Mouse (Mus musculus) CD4-positive, CD25-positive, alpha-beta regulatory T cell, adult 2 months (primary cell): ENCODE measurements around the gene St8sia1.
A peak's percentile ranks its signal among the peaks of the same experiment; 100 is the strongest.

Source experiments
- DNase-seq: peaks from one replicate; pipeline ENCODE4 v3.0.0-alpha.2; 2012; ENCODE audit warnings: low read depth, low spot score

St8sia1 gene

DNA sequence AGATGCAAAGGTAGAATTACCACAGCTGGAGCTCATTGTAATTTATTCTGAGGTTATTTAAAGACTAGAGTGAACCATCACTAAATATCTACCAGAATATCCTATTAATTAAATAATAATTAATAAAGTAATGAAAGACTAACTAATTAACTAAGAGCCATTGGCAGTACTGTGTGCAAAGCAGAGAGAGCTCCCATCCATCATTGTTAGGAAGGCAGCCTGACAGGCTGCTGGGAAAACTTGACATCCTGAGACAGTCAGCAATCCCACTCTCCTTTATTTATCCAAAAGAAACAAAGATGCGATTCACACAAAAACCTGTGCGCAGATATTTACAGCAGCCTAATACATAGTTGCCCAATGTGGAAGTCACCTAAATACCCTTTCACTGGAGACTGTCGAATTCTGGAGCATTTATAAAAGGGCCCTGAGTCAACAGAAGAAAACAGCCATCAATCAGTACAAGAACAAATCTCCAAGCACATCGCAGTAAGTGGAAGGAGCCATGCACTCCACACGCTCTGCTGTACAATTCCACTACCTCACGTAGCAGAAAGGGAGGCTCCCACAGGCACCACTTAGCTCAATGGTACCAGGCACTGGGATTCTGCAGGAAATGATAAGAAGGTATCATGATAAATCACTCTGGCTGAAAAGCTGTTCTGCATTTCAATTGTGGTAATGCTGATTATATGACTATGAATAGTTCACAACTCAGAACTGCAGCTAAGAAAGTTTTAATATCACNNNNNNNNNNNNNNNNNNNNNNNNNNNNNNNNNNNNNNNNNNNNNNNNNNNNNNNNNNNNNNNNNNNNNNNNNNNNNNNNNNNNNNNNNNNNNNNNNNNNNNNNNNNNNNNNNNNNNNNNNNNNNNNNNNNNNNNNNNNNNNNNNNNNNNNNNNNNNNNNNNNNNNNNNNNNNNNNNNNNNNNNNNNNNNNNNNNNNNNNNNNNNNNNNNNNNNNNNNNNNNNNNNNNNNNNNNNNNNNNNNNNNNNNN lies 15.7 kb upstream of the St8sia1 start:
- no peak for DNase-seq

DNA sequence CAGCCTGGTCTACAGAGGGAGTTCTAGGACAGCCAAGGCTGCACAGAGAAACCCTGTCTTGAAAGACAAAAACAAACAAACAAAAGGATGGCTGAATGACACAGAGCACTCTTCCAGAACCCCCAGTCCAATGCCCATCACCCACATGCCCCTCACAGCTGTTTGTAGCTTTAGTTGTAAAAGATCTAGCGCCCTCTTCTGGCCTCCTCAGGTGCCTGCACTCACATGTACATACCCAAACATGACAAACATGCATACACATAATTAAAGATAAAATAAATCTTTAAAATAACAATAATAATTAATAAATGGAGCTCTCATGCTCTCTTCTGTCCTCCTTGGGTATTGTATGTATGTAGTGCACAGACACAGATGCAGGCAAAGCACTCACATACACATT lies 13.0 kb upstream of the St8sia1 start:
- no peak for DNase-seq

DNA sequence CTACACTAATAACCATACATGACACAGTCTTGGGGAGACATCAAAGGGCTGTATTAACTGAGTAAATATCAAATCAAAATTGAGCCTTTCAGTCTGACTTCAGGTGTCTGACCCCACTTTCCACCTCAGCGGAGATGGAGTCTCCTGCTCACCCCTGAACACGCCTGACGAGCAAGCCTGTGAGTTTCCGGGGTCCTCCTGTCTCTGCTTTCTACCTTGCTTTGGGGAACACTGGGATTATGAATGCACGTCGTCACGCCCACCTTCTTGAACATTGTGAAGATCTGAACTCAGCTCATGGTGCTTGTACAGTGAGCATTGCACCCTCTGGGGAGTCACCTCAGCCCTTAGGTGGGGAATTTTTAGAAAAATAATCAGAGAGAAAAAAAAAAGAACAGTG lies 9.0 kb upstream of the St8sia1 start:
- no peak for DNase-seq

DNA sequence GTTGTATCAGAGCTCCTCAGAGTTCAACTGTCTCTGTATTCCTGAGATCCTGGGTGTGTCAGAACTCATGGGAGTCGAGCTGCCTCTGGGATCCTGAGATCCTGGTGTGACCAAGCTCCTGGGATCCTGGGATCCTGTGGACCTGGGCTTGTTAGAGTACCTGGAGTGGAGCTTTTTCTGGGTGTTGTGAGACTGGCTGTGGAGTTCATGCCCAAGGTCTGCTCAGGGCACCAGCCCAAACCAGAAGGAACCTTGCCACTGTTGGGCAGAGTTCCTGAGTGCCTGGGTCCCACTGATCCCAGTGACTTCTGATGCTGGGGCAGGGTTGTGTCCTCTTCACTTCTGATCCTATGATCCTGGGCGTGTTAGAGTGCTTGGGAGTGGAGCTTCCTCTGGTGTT lies 8.0 kb upstream of the St8sia1 start:
- no peak for DNase-seq

DNA sequence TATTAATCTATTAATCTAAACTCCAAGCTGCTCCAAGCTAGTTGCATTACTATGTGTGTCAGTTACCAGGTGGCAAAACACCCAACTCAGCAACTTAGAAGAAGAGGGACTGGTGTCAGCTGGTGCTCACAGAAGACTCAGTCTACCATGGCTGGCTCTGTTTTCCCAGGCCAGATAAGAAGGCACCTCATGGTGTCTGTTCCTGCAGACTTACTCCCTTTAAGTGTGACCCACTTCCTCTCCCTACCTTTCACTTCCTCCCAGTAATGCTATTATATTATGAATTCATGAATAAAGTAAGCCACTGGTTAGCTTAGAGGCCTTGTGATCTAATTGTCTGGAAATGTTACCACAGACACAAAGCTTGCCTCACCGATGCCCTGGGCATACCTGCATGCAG lies 3.2 kb upstream of the St8sia1 start:
- DNase-seq: no peak

DNA sequence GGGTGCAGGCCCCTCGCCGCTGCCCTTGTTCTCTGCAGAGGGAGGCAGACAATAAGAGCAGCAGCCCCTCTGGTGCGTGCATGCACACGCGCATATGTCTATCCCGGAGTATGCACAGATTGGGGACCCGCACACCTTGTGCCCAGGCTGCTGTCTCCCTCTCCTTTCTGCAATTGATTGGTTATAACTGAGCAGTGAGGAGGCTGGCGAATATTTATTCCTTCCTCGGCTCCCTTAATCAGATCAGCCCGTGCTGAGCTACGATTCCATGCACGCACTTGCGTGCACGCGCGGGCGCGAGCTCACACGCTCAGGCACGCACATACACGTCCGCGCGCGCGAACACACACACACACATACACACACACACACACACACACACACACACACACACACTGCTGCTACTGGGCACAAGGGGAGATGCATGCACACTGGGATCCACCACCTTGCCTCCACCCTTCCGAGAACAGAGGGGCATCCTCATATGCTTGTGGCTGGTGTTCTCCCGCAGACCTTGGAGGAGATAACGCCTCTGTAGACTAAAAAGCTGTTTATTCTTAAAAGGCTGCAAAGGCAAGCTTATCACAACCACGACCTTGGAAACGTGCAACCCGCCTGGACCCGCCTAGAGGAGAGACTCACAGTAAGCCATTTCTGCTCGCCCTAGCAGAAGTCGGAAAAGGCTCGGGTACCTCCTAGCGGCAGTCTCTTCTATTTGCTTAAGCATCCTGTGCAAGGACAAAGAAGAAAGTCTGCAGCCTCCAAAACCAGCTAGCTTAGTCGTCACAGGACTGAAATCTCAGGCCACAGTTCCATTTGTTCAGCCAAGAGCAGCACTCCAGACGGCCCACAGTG lies 506 bp upstream of the St8sia1 start:
- DNase-seq: peak; percentile 91

DNA sequence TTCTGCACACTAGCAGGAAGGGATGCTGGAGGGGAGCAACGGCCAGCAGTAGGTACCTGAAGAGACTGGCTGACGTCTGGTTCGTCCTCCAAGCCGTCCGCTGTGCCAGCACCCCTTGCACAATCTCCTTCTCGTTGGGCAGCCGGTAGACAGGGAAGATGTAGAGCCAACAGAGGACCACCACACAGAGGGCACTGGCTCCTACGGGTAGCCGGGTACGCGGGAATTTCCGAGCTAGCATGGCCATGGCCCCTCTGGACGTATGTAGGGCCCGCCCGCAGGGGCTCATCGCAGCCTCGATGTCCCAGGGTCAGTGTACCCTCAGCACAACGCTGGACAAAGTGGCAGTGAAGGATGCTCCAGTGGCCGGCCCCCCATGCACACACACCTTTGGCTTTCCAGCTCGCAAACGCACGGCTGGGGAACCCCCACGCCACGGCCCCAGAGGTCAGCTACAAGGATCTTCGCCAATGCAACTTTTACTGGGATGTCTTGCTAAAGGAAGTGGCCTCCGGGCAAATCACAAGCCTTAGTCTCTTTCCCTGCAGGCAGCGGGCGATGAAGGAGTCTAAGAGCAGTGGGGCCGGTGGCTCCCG lies 674 bp downstream of the St8sia1 start:
- DNase-seq: no peak

DNA sequence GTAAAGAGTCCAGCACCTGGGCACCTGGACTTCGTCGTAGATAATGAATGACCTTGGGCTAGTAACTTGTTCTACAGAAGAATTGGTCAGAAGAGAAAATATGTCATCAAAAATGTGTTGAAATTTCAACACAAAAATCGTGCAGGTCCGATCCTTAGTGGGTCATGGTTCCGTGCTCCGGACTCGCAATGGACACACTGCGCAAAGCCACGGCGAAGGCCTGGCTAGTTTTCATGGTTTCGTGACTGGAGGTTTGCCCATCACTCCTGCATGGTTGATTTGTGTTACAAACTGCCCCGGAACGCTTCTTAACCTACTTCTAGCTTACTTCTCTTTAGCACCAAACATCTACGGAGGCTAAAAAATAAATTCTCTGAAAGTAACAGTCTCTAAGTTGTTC lies 1.4 kb downstream of the St8sia1 start:
- no peak for DNase-seq

DNA sequence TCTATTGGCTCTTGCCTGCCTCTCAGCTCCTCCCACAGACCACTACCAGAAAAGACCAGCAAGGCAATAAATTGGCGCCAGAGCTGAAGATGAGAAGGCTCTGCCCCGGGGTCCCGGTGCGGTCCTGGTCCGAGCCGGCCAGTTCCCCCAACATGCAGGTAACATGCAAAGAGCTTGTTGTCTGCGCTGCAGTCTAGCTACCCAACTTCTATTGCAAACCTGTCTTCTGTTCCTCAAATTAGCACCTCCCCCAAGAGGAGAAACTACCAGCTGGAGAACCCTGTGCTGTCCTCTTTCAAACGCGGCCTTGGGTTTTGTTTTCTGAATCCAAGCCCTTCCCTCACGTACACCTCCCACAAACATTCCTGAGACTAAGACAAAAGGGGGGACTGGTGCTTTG lies 1.8 kb downstream of the St8sia1 start:
- no peak for DNase-seq

DNA sequence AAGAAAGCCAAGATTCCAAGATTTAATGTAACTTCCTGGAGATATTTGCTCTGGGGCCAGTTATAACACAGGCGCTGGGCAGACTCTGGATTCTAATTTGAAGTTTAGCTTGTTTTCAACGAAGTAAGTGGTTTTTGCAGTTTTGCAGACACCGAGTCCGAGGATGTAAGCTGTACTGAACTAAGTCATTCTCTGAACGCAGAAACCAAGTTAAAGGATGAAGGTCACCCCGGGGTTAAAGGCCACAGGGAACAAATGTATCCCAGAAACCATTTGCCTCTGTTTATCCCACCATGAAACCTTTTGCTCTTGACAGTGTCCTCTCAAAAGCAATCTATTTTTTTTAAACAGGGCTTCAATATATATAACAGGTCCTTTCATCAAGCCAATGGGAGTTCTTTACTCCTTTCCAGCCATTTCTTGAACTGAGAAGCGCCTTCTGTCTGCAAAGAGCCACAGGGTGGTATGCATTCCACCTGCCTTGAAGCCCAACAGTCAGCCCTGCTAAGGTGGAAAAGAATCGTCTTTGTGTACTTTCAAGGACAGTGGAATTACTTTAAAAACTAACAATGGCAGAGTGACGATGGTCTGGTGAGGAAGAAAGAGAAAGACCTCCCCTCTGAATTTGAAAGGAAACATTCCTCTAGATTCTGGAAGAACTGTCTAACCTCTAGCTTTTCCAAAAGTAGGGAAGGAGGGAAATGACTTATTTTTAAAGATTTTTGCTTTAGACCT lies 2.4 kb downstream of the St8sia1 start:
- DNase-seq: no peak

DNA sequence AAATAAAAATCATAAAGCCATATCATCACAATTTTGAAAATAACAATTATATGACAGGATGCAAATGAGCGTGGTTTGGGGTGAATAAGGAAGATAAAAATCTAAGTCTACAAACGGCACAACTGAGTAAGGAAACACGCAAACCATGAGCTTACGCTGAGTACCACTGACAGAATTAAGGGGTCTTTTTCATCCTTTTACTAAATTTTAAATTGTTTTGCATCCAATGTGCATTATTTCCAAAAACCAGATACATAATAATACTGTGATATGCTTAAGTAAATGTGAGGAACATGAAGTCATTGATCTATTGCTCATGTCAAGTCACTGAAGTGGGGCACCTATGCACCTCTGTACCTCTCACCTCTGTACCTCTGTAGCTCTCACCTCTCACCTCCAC lies 7.7 kb downstream of the St8sia1 start:
- DNase-seq: no peak

DNA sequence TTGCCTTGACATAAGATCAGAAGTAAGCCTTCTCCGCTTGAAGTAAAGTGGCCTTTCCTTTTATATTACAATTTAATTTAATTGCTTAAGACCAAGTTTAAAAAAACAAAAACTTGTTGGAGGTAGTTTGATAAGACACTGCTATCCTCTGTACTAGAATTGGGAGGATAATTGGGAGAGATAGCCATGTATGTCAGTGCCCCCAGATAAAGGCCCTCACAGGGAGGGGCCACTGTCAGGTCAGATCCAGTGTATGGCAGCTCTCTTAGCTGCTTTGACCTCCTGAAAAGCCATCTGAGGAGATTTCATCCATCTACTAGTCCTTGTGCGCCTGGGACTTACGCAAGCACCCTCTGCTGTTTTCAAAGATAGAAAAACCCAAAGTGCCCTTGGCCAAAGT lies 9.0 kb downstream of the St8sia1 start:
- no peak for DNase-seq

DNA sequence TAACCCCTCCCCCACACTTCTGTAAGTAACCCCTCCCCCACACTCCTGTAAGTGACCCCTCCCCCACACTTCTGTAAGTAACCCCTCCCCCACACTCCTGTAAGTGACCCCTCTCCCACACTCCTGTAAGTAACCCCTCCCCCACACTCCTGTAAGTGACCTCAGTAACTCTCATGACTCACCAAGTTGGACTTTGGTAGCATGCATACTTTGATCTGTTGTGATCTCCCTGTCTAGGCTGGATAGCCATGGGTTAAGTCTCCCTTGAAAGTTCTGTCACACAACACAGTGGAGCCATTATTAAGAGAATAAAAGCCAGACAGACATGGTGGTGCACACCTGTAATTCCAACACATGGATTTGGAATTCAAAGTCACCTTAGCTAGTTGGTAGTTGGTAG lies 11.1 kb downstream of the St8sia1 start:
- no peak for DNase-seq

DNA sequence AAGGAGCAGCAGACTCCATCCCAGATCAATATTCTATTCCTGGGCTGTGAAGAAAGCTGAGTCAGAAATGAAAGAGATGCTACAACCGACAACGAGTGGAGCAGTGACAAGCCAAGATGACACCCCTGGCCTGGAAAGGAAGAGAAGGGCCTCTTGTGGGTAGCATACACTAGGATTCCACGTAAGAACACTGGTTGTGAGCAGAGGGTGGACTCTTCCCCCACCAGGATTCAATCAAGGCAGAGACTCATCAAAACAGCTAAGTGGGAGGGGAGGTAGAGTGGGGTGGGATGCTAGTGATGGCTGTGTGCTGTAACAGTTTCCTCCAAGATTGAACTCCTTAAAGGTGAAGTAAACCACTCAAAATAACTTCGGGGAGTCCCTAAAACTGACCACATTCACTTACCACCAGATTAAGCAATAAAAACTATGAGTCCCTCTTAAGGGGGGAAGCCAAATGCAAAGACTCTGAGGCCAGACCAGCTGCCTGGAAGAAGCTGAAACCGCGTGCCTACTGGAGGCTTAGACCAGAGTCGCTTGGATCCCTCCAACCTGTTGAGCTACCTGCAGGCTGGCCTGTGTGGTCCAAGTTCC lies 11.8 kb downstream of the St8sia1 start:
- peak; percentile 55 for DNase-seq

DNA sequence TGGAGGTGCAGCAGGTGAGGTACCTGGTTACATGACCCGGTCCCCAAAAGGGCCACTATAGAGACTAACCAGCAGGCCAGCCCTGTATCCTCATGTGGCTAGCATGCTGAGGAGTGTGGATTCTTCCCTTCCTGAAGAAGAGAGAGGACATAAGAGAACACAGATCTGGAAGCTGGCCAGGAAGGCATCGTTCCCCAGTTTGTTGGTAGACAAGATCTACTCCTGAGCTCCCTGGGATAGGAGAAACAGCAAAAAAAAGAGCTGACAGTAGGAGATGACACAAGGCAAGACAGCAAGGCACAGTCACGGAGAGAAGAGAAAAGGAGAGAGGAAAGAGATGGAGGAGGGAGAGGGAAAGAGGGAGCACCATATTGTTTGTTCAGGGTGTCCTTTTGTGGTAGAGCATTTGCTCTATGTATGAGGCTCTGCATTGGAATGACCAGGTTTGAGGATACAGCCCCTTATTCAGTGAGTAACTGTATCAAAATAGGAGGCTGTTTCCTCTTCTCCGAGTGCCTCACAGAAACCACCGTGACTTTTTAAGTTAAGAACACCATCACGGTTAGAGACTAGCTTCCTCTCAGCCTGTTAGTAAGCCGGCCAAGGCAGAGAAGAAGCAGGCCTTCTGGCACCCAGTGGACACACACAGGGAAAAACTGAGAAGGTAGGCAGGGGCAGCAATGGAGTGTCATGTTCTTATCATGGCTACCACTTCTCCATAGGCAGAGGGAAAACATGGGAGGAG lies 12.5 kb downstream of the St8sia1 start:
- DNase-seq: no peak

DNA sequence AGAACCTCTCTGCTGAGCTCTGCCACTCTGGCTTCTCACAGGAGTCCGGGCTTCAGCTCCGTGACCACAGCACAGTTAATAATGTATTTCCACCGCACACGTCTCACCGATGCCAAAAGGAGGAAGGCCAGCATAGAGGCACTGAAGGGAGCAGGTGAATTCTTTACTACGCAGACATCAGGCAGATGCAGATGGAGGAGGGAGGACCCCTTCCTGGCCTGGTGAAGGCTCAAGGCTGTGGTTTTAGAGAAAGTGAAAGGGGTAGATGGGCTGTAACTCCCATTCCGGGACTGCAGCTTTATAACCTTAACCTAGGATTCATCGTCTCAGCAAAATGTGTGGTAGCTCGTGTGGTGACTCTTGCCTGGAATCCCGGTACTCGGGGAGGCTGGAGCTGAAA lies 13.9 kb downstream of the St8sia1 start:
- peak; percentile 53 for DNase-seq

DNA sequence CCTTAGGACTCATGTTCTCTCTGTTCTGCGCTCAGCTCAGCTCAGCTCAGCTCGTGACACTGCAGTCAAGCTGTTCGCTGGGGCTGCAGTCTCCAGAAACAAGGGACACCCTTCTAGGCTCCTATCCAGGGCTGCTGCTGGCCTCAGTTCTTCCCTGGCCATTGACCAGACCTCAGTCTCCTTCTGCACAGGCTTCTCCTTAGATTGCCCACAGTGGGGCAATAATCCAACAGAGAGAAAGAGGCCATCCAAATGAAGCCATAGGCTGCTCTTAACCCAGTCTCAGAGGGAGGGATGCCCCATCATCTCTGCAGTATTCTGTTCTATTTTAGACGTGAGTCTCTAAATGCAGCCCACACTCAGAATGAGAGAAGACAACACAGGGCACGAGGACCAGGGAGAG lies 15.3 kb downstream of the St8sia1 start:
- DNase-seq: no peak

DNA sequence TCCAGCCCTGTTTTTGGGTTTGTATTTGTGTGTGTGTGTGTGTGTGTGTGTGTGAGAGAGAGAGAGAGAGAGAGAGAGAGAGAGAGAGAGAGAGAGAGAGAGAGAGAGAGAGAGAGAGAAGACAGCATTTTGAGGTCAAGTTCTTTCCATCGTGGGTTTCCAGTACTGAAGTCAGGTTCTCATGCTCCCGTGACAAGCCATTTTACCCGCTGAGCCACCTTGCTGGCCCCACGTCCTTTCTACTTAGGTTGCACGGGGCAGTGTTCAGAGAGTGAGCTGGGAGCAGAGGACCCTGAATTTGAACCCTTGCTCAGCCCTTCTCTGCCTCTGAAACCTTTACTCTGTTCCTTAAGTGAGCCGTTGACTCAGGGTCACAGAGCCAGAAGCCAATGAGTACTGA lies 17.2 kb downstream of the St8sia1 start:
- no peak for DNase-seq

DNA sequence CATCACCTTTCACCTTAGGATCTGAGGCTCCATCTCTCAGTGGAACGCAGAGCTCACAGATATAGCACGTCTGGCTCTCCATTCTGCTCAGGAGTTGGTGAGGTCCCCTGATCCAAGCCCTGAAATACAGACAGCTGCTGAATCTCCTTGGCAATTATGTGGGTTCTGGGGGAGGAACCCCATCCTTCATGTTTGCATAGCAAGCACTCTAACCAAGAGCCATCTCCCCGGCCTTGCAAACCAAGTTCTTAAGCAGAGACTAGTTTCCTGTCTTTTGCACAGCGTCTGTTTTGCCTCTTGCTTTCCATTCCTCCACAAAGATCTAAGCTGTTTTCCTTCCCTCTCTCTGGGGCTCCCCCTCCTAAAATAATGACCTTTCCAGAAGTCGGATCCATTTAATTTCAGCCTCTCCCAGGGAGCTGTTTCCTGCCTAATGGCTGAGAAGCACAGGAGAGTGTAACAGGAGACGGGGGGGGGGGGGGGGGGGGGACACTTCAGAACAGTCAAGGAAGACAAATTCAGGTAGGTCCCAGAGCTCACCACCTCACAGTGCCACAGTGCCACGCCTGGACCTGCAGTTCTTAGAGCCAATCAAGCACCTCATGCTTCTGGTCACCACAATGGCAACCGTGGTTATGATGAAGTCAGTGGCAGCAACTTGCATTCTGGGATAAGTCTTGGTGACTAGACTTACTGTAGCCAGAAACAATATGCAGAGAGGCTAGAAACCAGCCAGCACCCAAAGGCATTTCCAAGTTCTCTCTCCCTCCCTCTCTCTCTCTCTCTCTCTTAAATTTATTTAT lies 18.0 kb downstream of the St8sia1 start:
- peak; percentile 64 for DNase-seq

DNA sequence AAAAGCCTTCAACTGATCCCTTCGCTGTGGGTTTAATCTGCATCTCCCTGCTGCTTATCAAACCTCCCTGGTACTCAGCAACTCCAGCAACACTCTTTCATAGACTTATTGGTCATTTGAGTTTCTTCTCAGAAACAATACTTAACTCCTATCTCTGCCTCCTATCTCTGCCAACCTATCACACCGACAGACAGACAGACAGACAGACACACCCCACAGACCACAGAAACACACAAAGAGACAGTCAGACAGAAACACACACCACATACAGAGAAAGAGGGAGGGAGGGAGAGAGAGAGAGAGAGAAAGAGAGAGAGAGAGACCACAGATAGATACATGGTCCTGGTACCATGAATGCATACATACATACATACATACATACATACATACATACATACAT lies 18.8 kb downstream of the St8sia1 start:
- no peak for DNase-seq
